Mouse (Mus musculus) neural tube, embryonic 15.5 days (tissue): ENCODE results near the gene Homer2. TPM values are rescaled to one million over a fixed set of nuclear protein-coding genes. Genes with fewer than 3 reads are reported as not detected.

Source experiments
- ATAC-seq: fragments of 200-750 bp; cut with Nextera tagmentation; 2 replicates; pipeline ENCODE4 v1.8.0; 2017; ENCODE audit warnings: mild to moderate bottlenecking, moderate TSS enrichment, moderate library complexity; ENCODE audit not compliant: low FRiP score
- H3K27ac ChIP-seq: fragments of 300-500 bp; sonication (generic); replicated peaks from 2 replicates; pipeline ENCODE4 v1.5.1; 2015; ENCODE audit warnings: mild to moderate bottlenecking, inconsistent platforms
- H3K27me3 ChIP-seq: fragments of 300-500 bp; sonication (generic); replicated peaks from 2 replicates; pipeline ENCODE4 v1.6.1; 2015; ENCODE audit warnings: inconsistent platforms
- H3K36me3 ChIP-seq: fragments of 300-500 bp; sonication (generic); 2 replicates; pipeline ENCODE4 v1.6.1; 2015; ENCODE audit warnings: inconsistent platforms
- H3K4me1 ChIP-seq: fragments of 300-500 bp; sonication (generic); 2 replicates; pipeline ENCODE4 v1.6.1; 2015; ENCODE audit warnings: inconsistent platforms
- H3K4me2 ChIP-seq: fragments of 300-500 bp; sonication (generic); 2 replicates; pipeline ENCODE4 v1.6.1; 2015; ENCODE audit warnings: inconsistent platforms, mild to moderate bottlenecking, moderate library complexity
- H3K4me3 ChIP-seq: fragments of 300-500 bp; sonication (generic); replicated peaks from 2 replicates; pipeline ENCODE4 v1.5.1; 2015; ENCODE audit warnings: mild to moderate bottlenecking, inconsistent platforms
- H3K9ac ChIP-seq: fragments of 300-500 bp; sonication (generic); replicated peaks from 2 replicates; pipeline ENCODE4 v1.6.1; 2015; ENCODE audit warnings: mild to moderate bottlenecking, inconsistent platforms
- H3K9me3 ChIP-seq: fragments of 300-500 bp; sonication (generic); replicated peaks from 2 replicates; pipeline ENCODE4 v1.6.1; 2016; ENCODE audit warnings: inconsistent platforms
- WGBS: fragments of 180-500 bp; shearing (Covaris S2); methylation state at CpG from one replicate; pipeline ENCODE4 v1.1.7; 2015; ENCODE audit warnings: mixed read lengths; 5-methylcytosine and 5-hydroxymethylcytosine counted together
- polyA plus RNA-seq: library from polyadenylated mRNA; unstranded; fragments of >200 nt; fragmentation: Nextera tagmentation; extraction: Ambion mirVana; gene quantifications from 2 replicates; pipeline ENCODE4 v1.2.1, GENCODE M21; 2015

Homer2 gene
- polyA plus RNA-seq, 1 experiment from 2014 or later: 30.1 TPM

DNA sequence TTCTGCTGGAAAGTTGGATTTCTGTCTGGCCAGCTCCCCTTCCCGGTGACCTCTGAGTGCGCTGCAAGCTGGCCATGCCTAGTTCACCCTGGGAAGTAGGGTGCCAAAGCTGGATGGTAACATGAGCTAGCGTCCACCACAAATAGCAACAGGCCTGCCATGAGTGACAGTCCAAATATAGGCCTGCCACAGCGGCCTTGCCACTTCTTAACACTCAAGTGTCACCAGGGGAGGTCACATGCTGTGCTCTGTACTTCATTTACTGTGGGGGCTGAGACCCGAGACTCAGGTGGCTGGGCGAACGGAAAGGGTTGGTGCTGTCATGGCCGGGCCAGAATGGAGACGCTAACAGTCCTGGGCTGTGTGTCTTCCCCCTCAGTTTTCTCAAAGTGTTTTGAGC lies 140.4 kb downstream of the Homer2 start, which contains the start of gene Fsd2:
Fsd2 (minus strand) TSS at position 53 of the 400 bp plus-strand sequence.
- 74% methylated on average over 9 of the region's 9 CpGs for WGBS
- Histone ChIP-seq H3K4me3 (no peak within 1 kb of the TSS), H3K4me1 (peaks cover 4% of the 10 kb centered on the region), H3K4me2 (no peak within 1 kb of the TSS), H3K9ac (no peak within 1 kb of the TSS), H3K36me3 (no peaks in the 10 kb centered on the region), H3K9me3 (no peaks in the 10 kb centered on the region), H3K27ac (no peak within 1 kb of the TSS), H3K27me3 (no peaks in the 10 kb centered on the region)
- ATAC-seq: no peak

DNA sequence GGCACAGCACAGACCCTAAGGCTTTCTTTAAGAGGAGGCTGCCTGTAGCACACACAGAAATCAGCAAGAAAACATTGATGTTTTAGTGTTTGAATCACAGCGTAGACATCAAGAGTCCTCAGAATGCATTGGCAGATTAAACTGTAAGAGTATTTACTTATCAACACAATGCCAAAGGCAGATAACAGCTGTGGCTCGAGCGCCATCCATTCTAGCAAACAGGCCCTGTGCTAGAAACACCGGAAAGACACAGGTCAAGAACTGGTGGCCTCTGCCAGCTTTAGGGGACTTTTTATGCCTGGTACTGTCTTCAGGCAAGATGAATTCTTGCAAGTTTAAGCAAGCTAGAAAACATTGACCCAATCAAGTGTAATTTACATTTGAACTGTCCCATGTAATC lies 141.0 kb downstream of the Homer2 start:
- no peak overlapping the region for H3K4me3 ChIP-seq
- ATAC-seq: no peak
- H3K4me2 ChIP-seq: no peak overlapping the region
- no peaks in the 10 kb centered on the region for H3K36me3 ChIP-seq
- no peak overlapping the region for H3K9ac ChIP-seq
- H3K27me3 ChIP-seq: no peaks in the 10 kb centered on the region
- no peaks in the 10 kb centered on the region for H3K9me3 ChIP-seq
- 85% methylated on average over 4 of the region's 4 CpGs for WGBS
- H3K4me1 ChIP-seq: peaks cover 4% of the 10 kb centered on the region
- no peak overlapping the region for H3K27ac ChIP-seq

DNA sequence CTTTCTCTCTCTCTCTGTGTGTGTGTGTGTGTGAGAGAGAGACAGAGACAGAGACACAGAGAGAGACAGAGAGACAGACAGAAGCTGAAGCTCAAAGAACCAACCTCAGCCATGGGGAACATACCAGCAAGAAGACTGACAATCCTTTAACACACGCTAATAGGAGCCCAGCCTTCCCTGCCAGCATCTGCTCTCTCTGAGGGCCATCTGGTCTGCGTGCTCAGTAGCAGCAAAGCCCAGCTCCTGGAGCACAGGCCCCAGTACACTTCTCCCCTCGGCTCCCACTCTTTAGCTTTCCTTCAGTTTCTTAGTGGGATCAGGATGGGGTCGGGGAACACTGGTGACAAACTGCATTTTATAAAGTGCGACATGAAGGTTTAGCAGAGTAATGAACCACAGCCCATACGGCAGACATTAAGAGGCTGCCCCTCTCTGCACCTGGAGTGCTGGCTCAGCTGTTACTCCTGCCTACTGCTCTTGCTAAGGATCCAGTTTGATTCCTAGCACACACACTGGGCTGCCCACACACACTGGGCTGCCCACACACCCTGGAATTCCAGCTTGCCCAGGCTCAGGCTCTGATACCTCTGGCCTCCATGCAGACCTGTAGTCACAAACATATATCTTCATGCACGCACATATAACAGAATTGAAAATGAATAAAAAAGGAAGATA lies 141.8 kb downstream of the Homer2 start:
- WGBS: 55% methylated on average over 7 of the region's 7 CpGs
- no peak overlapping the region for H3K9ac ChIP-seq
- H3K4me2 ChIP-seq: no peak overlapping the region
- no peak overlapping the region for H3K4me3 ChIP-seq
- H3K27ac ChIP-seq: no peak overlapping the region
- no peaks in the 10 kb centered on the region for H3K9me3 ChIP-seq
- no peak for ATAC-seq
- H3K4me1 ChIP-seq: peaks cover under 1% of the 10 kb centered on the region; the same call in 1 of the 2 replicates
- no peaks in the 10 kb centered on the region for H3K27me3 ChIP-seq
- H3K36me3 ChIP-seq: no peaks in the 10 kb centered on the region

DNA sequence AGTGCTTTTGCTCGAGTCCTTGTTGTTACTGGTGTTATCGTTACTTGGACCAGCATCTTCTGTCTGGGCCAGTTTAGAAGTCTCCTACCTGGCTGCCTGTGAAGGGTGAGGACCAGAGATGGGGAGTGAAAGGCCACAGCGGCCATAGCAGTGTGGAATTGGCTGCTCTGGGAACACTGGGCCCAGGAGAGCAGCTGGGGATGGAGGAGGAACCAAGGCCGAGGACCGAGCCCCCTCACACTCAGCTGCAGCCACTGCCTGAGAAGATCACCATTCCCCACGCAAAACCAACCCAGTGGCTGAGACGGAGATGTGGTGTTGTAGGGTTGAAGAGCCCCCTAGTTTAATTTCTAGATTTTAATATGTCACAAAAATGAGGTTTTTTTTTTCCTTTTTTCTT lies 142.6 kb downstream of the Homer2 start:
- H3K4me2 ChIP-seq: no peak overlapping the region
- no peaks in the 10 kb centered on the region for H3K4me1 ChIP-seq
- no peak overlapping the region for H3K4me3 ChIP-seq
- no peaks in the 10 kb centered on the region for H3K9me3 ChIP-seq
- no peak for ATAC-seq
- no peaks in the 10 kb centered on the region for H3K27me3 ChIP-seq
- no peak overlapping the region for H3K27ac ChIP-seq
- H3K9ac ChIP-seq: no peak overlapping the region
- no peaks in the 10 kb centered on the region for H3K36me3 ChIP-seq
- WGBS: 78% methylated on average over 7 of the region's 7 CpGs

DNA sequence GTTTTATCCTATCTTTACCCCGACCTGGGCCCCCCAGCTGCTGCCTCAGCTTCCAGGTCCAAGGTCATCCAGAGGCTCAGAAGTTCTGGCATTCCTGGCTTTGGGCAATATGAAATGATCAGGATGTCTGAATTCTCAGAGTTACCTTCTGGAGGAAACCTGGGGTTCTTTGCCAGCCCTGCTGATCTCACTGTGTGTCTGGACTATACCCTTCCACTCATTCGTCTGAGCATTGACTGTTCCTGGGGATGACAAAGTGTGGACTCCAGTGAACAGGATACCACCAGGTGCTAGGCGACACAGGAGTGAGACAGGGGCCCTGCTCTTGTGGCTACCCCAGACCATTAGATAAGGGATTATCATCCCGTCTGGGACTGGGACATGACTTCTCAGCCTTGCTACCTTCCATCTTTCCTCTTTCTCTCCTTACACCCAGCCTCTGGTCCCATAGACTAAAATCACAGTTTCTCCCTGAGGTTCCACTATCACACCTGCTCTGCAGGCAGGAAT lies 143.8 kb downstream of the Homer2 start:
- Histone ChIP-seq H3K9ac (no peak overlapping the region), H3K9me3 (no peaks in the 10 kb centered on the region), H3K36me3 (no peaks in the 10 kb centered on the region), H3K27me3 (no peaks in the 10 kb centered on the region), H3K4me3 (no peak overlapping the region), H3K4me1 (no peaks in the 10 kb centered on the region), H3K4me2 (no peak overlapping the region), H3K27ac (no peak overlapping the region)
- WGBS: 87% methylated on average over 4 of the region's 4 CpGs
- ATAC-seq: no peak

DNA sequence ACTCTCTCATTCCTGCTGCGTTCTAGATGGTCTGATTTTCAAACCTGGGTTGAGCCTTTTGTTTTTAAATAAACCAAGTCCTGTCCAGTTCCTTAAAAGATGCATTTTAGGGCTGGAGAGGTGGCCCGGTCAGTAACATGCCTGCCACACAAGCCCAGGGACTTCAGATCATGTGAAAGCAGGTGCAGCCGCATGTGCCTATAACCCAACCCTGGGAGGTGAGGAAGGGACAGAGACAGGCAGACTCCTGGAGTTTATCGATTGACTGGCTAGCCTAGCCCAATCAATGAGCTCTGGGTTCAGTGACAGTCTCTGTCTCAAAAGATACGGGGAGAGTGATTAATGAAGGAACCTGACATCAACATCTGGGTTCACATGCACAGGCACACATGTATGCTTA lies 146.1 kb downstream of the Homer2 start:
- H3K4me1 ChIP-seq: no peaks in the 10 kb centered on the region
- WGBS: 78% methylated on average over 5 of the region's 5 CpGs
- H3K4me2 ChIP-seq: no peak overlapping the region
- no peak overlapping the region for H3K27ac ChIP-seq
- no peaks in the 10 kb centered on the region for H3K36me3 ChIP-seq
- no peaks in the 10 kb centered on the region for H3K9me3 ChIP-seq
- no peak overlapping the region for H3K4me3 ChIP-seq
- H3K9ac ChIP-seq: no peak overlapping the region
- H3K27me3 ChIP-seq: no peaks in the 10 kb centered on the region
- no peak for ATAC-seq

DNA sequence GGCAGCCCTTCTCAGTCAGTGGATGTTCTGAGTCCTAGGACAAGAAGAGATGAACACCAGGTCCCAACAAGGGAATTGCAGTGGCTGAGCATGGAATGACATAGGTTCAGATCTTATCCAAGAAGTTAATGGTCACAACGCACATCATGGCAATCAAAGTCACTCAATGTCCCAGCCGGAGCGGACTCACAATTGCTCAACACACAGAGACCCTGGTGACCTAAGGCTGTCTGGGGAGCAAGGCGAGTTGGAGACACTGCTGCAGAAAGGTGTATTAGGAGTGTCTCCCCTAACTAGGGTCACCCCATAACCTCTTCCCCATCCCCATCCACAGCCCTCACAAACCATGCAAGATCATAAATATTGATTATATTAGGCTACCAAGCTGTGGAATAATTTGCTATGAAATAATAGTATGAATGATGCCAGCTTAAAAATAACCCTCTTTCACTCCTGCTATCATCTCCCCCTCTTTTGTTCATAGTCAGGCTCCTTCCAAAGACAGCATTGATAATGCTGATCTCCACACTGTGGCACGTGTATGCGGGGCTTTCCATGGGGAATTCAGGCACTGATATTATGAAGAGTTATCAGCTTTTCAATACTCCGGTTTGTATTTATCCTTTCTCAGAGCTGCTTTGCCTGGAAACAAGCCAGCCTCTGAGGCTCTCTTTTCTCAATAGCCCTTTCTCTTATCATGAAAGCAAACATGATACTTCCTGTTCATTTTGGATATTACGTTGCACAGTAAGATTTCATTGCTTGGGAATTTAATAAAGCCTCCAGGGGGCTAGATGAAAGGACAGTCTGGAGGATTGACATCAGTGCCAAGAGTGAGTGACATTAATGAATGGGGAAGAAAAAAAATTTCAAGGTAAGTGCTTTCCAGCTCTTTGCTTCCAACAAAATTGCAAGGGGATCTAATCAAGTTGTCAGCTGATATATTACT lies 147.0 kb downstream of the Homer2 start:
- Histone ChIP-seq H3K9me3 (no peaks in the 10 kb centered on the region), H3K4me1 (no peaks in the 10 kb centered on the region), H3K4me2 (no peak overlapping the region), H3K9ac (no peak overlapping the region), H3K27me3 (no peaks in the 10 kb centered on the region), H3K27ac (no peak overlapping the region), H3K36me3 (no peaks in the 10 kb centered on the region), H3K4me3 (no peak overlapping the region)
- 69% methylated on average over 8 of the region's 8 CpGs for WGBS
- ATAC-seq: no peak

DNA sequence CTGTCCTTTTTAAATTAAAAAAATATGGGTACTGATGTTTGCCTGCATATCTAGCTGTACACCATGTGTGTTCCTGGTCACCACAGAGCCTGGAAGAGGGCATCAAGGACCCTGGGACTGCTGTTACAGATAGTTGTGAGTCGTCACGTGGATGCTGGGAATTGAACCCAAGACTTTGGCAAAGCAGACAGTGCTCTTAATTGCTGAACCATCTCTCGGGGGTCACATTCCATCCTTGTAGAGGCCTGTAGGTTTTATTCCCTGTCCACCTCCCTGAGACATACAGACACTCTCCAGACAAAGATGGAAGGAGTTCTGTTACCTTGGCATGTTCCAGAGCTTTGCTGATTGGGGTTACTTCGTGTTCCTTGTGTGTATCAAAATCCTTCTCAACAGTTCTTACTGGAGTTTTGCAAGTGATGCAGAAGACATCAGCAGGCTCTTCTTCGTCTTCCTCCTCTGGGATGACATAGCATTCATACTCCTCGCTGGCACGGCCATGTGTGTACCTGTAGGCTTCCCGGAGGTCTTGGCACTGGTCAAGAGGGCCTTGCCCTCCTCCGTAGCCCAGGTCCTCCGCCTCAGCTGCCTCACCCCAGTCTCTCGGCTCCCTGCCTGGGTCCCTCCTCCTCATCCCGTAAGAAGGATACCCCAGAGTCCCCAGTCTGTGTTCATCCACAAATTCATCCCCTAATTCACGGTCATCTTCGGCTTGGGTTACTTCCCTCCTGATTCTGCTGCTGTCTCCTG lies 147.9 kb downstream of the Homer2 start:
- Histone ChIP-seq H3K9ac (no peak overlapping the region), H3K36me3 (no peaks in the 10 kb centered on the region), H3K4me2 (no peak overlapping the region), H3K4me3 (no peak overlapping the region), H3K9me3 (no peaks in the 10 kb centered on the region), H3K27me3 (no peaks in the 10 kb centered on the region), H3K4me1 (no peaks in the 10 kb centered on the region), H3K27ac (no peak overlapping the region)
- 89% methylated on average over 14 of the region's 14 CpGs for WGBS
- ATAC-seq: no peak

DNA sequence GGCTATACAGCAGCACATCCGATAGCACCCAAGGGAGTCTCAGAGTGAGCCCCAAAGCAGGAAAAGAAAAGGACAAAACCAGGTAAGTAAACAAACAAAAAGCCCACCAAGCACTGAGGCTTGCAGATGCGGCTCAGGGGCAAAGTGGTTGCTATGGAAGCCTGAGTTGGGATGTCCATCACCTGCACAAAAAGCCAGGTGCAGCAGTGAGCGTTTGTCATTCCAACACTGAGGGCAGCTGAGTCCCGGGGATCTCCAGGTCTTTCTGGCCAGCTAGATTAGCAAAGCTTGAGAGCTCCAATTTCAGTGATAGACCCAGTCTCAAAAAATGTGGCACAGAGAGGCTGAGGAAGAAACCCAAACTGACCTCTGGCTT lies 149.4 kb downstream of the Homer2 start:
- Histone ChIP-seq H3K4me1 (no peaks in the 10 kb centered on the region), H3K36me3 (no peaks in the 10 kb centered on the region), H3K27ac (no peak overlapping the region), H3K4me2 (no peak overlapping the region), H3K9ac (no peak overlapping the region), H3K9me3 (no peaks in the 10 kb centered on the region), H3K27me3 (no peaks in the 10 kb centered on the region), H3K4me3 (no peak overlapping the region)
- ATAC-seq: no peak
- WGBS: 77% methylated on average over 4 of the region's 4 CpGs

DNA sequence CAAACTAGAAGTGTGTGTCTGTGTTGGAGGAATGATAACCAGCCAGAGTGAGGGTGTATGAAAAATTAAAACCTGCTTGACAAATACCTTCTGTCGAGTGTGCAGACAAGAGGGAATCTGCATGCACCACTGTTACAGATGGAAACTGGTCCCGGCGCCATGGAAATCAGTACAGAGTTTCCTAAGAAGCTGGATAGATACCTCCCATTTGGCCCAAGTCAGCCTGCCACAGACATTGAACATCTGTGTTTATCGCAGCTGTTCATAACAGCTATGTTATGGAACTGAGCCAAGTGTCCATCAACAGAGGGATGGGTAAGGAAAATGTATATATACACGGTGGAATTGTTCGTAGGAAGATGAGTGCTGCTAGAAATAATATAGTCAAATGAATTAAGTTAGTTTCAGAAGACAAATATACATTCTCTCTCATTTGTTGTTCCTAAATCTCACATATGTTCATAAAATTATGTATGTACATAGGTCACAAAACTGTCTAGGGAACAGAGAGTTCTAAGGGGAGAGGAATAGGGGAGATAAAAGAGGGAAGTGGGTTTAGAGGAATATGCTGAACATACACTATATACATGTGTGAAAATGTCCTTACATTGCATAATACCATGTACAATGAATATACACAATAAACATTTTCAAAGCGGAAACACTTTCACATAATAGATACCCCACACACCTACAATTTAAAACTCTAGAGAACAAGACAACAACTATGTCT lies 149.9 kb downstream of the Homer2 start:
- H3K36me3 ChIP-seq: no peaks in the 10 kb centered on the region
- H3K4me2 ChIP-seq: no peak overlapping the region
- H3K27me3 ChIP-seq: no peaks in the 10 kb centered on the region
- no peak overlapping the region for H3K27ac ChIP-seq
- no peaks in the 10 kb centered on the region for H3K9me3 ChIP-seq
- no peak overlapping the region for H3K9ac ChIP-seq
- ATAC-seq: no peak
- no peaks in the 10 kb centered on the region for H3K4me1 ChIP-seq
- 71% methylated on average over 7 of the region's 7 CpGs for WGBS
- no peak overlapping the region for H3K4me3 ChIP-seq

DNA sequence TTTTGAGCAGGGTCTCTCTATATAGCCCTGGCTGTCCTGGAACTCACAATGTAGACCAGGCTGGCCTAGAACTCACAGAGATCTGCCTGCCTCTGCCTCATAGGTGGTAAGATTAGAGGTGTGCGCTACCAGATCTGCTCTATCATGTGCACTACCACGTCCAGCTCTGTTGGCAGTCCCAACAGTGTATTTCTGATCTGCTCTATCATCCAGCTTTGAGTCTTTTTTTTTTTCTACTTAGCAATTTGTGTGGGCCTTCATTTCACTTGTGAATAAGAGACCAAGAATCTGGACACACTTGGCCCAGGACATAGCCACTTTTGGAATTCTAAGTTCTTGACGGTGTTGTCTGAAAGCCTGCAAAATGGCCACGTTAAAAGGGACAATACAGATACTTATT lies 150.5 kb downstream of the Homer2 start:
- Histone ChIP-seq H3K4me2 (no peak overlapping the region), H3K27ac (no peak overlapping the region), H3K9me3 (no peaks in the 10 kb centered on the region), H3K4me1 (no peaks in the 10 kb centered on the region), H3K36me3 (no peaks in the 10 kb centered on the region), H3K27me3 (no peaks in the 10 kb centered on the region), H3K9ac (no peak overlapping the region), H3K4me3 (no peak overlapping the region)
- 89% methylated on average over 4 of the region's 4 CpGs for WGBS
- ATAC-seq: no peak
